Mouse (Mus musculus): ENCODE results near the gene Grb10.

DNA sequence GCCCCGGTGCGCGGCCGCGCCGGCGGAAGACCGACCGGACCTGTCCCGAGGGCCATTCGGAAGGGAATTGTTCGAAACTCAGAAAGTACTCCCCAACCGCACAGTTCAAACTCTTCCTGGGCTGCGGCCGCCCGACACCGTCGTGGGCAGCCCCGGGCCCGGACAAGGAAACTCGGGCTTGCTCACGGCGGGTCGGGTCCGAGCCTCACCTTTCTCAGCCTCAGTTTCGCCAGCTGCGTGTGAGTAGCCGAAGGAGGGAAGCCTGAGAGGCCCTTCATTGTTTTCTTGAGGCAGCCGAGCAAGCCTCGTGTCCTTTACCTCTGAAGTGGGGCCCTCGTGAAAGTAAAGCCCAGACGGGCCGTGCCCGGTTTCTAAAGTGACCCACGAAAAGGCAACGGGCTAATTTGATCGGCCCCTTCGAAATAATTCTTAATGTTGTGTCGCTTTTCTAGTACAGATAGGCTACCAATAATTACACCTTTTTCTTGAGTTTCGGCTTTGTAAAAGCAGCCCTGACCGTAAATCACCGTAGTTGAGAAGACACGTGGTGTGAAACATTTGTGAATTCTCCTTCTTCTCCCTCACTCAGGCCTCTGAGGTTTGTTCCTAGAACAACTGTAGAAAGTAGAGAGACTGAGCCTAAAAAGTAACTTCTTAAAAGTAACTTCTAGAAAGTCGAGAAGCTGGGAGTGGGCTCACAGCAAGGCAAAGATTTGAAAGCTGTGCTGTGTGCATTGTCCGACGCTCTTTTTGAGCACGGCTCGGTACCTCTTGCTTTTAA, 604 bp downstream of the Grb10 start:
- TF ChIP-seq CTCF (IDR thresholded peaks at IDR 0.05; ENCODE audit: control insufficient read depth, insufficient read depth, insufficient replicate concordance, low read depth, low read length) (no peak), POLR2A (IDR thresholded peaks at IDR 0.05; ENCODE audit: control insufficient read depth, low read depth, low read length) (no peak)

Data from testis, adult 2 months (tissue).